Mouse (Mus musculus): ENCODE measurements at regions not wholly inside any gene's neighbourhood (a gene's known extent, or its start where the extent isn't known, plus 50 kb on each side); places are given as distances from the start of the nearest gene placed in this dataset.

DNA sequence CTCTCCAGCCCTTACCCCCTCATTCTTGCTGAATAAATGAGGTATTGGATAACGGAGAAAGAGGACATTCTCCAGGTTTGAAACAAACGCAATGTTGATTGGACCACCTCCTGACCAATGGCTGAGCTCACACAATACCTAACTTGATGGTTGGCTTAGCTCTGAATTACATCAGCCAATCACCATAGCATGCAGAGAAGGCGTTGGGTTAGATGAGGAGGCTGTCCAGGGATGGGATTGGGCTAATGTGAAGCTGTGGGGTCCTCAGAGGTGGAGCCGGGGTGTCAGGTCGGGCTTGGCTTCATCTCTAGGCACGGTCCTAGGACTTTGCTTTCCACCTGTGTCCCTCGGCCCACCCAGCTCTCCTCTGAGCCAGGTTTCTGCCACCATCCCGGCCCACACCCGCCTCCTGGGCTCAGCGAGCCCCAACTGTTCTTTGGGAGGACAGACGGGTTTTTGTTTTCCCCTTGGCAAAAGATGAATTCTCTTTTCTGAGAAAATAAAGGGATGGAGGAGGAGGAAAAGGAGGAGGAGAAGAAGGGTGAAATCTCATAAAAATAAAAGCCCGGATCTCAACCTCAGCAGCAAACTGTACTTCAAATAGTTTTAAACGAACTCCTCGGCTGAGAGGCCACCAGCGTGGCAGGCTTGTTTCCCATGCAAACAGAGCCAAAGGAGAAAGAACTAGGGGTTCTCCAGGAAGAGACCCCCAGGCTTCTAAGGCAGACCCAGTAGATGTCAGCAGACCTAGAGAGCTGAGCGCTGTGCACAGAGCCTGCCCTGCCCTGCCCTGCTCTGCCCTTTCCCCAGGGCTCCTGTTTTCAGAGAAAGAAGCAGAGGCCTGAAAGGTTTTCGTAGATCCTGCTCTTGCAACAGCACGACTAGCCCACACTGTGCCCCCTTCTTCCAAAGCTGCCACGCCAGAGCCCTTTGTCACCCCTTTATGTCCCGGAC is 78.2 kb downstream of the Tfap2c start:
- TF ChIP-seq CTCF (IDR thresholded peaks at IDR 0.05; ENCODE audit: low read depth) (no peak), EP300 (IDR thresholded peaks at IDR 0.05; ENCODE audit: low read depth) (no peak)
- H3K4me2 ChIP-seq (ENCODE audit: low read depth, low read length), result no peak overlapping the region
- H3K9me3 ChIP-seq (ENCODE audit: low read length), result no peaks in the 10 kb centered on the region
- no peaks in the 10 kb centered on the region for H3K4me1 ChIP-seq (ENCODE audit: insufficient read depth)
- H3K4me3 ChIP-seq (ENCODE audit: low read depth, low read length), result no peak overlapping the region
- H3K9ac ChIP-seq (replicated peaks), result no peak overlapping the region
- no peak for ATAC-seq
- no peak for DNase-seq
- peaks cover 12% of the 10 kb centered on the region; the same call in 1 of the 2 replicates for H3K27me3 ChIP-seq (ENCODE audit: insufficient read depth, low read length)
- H3K36me3 ChIP-seq (replicated peaks; ENCODE audit: insufficient read depth, low read length), result no peaks in the 10 kb centered on the region
- WGBS (ENCODE audit: insufficient replicate concordance), result 77% methylated on average over 20 of the region's 20 CpGs
- H3K27ac ChIP-seq (ENCODE audit: low read depth), result no peak overlapping the region

DNA sequence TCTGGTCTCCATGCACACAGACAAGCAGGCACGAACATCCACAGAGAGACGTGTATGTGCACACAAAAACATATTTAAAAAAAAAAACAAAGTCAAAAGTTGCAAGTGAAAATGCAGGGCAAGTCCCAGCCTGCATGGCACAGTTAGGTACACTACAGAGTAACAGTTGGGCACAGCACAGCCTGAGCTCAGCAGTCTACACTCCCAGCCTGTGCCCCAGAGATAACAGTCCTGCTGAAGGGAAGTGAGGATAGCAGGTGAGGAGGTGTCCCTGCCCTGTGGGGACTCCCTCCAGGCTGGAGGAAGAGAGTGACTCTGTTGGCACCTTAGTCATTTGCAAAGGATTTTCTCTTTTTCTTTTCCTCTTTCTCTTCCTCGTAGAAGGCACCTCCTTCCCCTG is 80.9 kb downstream of the Tfap2c start:
- Histone ChIP-seq H3K9ac (replicated peaks) (no peak overlapping the region), H3K4me3 (ENCODE audit: low read depth, low read length) (no peak overlapping the region), H3K4me2 (ENCODE audit: low read depth, low read length) (no peak overlapping the region), H3K9me3 (ENCODE audit: low read length) (no peaks in the 10 kb centered on the region), H3K27ac (ENCODE audit: low read depth) (no peak overlapping the region), H3K36me3 (replicated peaks; ENCODE audit: insufficient read depth, low read length) (no peaks in the 10 kb centered on the region), H3K4me1 (ENCODE audit: insufficient read depth) (no peaks in the 10 kb centered on the region), H3K27me3 (ENCODE audit: insufficient read depth, low read length) (0 out of 2 replicates have a peak, but pooled peaks cover 2% of the 10 kb centered on the region)
- ATAC-seq, result no peak
- TF ChIP-seq EP300 (IDR thresholded peaks at IDR 0.05; ENCODE audit: low read depth) (no peak), CTCF (IDR thresholded peaks at IDR 0.05; ENCODE audit: low read depth) (no peak)
- DNase-seq, result no peak
- 65% methylated on average over 3 of the region's 3 CpGs for WGBS (ENCODE audit: insufficient replicate concordance)

DNA sequence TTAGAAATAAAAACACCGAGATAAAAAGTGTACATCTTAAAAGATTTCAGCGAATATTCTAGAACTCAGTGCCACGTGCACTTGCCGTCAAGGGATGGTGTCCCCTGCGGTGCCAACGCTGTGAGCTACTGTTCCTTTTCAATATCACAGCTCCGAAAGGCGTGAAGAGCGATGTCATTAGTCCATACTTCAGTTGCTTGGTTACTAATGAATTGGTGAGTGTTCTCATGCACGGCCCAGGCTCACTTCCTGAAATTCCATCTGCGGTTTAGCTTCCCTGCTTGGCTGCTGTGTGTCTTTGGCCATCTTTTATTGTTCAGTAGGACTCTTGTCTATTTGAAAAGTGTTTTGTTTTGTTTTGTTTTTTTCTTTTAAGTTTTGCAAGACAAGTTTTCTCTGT is 93.2 kb downstream of the Tfap2c start:
- no peak for TF ChIP-seq CTCF (IDR thresholded peaks at IDR 0.05; ENCODE audit: low read depth)
- H3K4me3 ChIP-seq (ENCODE audit: low read depth, low read length), result no peak overlapping the region
- H3K9ac ChIP-seq (replicated peaks), result no peak overlapping the region
- H3K4me1 ChIP-seq (ENCODE audit: insufficient read depth), result no peaks in the 10 kb centered on the region
- H3K9me3 ChIP-seq (ENCODE audit: low read length), result no peaks in the 10 kb centered on the region
- no peak overlapping the region for H3K27ac ChIP-seq (ENCODE audit: low read depth)
- DNase-seq (no peak), ATAC-seq (no peak)
- H3K4me2 ChIP-seq (ENCODE audit: low read depth, low read length), result no peak overlapping the region
- no peaks in the 10 kb centered on the region for H3K36me3 ChIP-seq (replicated peaks; ENCODE audit: insufficient read depth, low read length)
- no peaks in the 10 kb centered on the region for H3K27me3 ChIP-seq (ENCODE audit: insufficient read depth, low read length)
- 58% methylated on average over 11 of the region's 11 CpGs for WGBS (ENCODE audit: insufficient replicate concordance)

DNA sequence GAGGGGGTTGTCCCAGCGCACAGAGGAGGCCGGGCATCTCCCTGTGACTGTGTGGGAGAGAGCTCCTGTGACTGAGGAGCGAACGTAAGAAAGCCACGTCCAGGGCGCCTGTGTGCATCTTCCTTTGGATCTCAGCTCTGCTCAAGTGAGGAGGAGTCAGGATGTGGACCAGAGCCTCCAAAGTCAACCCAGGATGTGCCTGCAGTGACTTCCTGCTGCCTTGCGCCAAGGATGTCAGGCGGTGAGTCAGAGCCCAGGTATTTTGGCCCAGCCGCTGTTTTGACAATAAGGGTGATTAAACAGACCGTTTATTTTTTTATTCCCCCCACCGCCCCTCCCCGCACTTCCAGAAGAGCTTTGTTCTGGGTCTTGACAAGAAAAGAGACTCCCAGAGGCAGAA is 94.5 kb downstream of the Tfap2c start:
- Histone ChIP-seq H3K4me2 (ENCODE audit: low read depth, low read length) (no peak overlapping the region), H3K4me3 (ENCODE audit: low read depth, low read length) (no peak overlapping the region), H3K36me3 (replicated peaks; ENCODE audit: insufficient read depth, low read length) (no peaks in the 10 kb centered on the region), H3K27ac (ENCODE audit: low read depth) (no peak overlapping the region), H3K9me3 (ENCODE audit: low read length) (no peaks in the 10 kb centered on the region), H3K27me3 (ENCODE audit: insufficient read depth, low read length) (no peaks in the 10 kb centered on the region), H3K4me1 (ENCODE audit: insufficient read depth) (no peaks in the 10 kb centered on the region), H3K9ac (replicated peaks) (no peak overlapping the region)
- DNase-seq (no peak), ATAC-seq (no peak)
- 23% methylated on average over 12 of the region's 12 CpGs for WGBS (ENCODE audit: insufficient replicate concordance)
- TF ChIP-seq CTCF (IDR thresholded peaks at IDR 0.05; ENCODE audit: low read depth) (no peak), EP300 (IDR thresholded peaks at IDR 0.05; ENCODE audit: low read depth) (no peak)

DNA sequence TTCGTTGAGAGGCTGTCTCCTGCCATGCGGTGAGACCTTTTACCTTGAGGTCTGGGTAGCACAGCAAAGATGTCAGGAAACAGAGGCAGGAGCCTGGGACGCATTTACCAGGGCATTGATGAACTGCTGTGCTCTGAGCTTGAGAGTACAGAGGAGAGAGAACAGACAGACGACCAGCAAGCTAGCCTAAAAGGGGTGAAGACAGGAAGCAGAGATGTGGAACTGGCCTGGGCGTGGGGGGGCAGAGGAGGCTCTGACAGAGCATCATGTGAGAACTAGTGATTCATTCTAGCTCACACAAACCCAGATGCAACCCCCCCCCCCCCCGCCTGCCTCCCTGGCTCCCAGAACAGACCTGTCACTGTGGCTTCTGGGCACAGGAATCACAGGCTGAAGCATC is 95.1 kb downstream of the Tfap2c start:
- DNase-seq (no peak), ATAC-seq (no peak)
- Histone ChIP-seq H3K36me3 (replicated peaks; ENCODE audit: insufficient read depth, low read length) (no peaks in the 10 kb centered on the region), H3K9me3 (ENCODE audit: low read length) (no peaks in the 10 kb centered on the region), H3K27ac (ENCODE audit: low read depth) (no peak overlapping the region), H3K4me3 (ENCODE audit: low read depth, low read length) (no peak overlapping the region), H3K9ac (replicated peaks) (no peak overlapping the region), H3K4me2 (ENCODE audit: low read depth, low read length) (no peak overlapping the region), H3K27me3 (ENCODE audit: insufficient read depth, low read length) (no peaks in the 10 kb centered on the region), H3K4me1 (ENCODE audit: insufficient read depth) (no peaks in the 10 kb centered on the region)
- no peak for TF ChIP-seq EP300 (IDR thresholded peaks at IDR 0.05; ENCODE audit: low read depth)
- no peak for TF ChIP-seq CTCF (IDR thresholded peaks at IDR 0.05; ENCODE audit: low read depth)
- WGBS (ENCODE audit: insufficient replicate concordance), result 21% methylated on average over 5 of the region's 6 CpGs

DNA sequence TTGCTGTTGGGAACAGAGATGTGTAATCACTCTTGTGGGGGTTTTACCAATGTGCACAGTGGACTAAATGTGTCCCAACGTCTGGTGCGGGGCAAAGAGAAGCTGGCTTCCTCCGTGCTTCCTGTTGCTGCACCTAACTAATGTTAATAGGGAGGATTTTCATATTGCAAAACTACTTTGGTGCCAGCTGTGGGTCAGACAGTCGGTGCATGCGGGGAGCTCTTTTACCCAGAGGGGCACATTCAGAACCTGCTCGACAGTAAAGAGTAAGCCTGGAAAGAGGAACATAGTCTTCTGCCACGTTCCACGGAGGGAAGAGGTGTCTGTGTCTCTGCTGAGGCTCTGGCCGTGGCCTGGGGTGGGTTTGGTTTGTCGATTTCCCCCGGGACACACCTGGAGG is 98.7 kb downstream of the Tfap2c start:
- no peak overlapping the region for H3K27ac ChIP-seq (ENCODE audit: low read depth)
- no peaks in the 10 kb centered on the region for H3K4me1 ChIP-seq (ENCODE audit: insufficient read depth)
- TF ChIP-seq EP300 (IDR thresholded peaks at IDR 0.05; ENCODE audit: low read depth), result no peak
- TF ChIP-seq CTCF (IDR thresholded peaks at IDR 0.05; ENCODE audit: low read depth), result no peak
- no peak overlapping the region for H3K9ac ChIP-seq (replicated peaks)
- no peak overlapping the region for H3K4me2 ChIP-seq (ENCODE audit: low read depth, low read length)
- H3K36me3 ChIP-seq (replicated peaks; ENCODE audit: insufficient read depth, low read length), result no peaks in the 10 kb centered on the region
- H3K27me3 ChIP-seq (ENCODE audit: insufficient read depth, low read length), result no peaks in the 10 kb centered on the region
- H3K4me3 ChIP-seq (ENCODE audit: low read depth, low read length), result no peak overlapping the region
- H3K9me3 ChIP-seq (ENCODE audit: low read length), result no peaks in the 10 kb centered on the region
- WGBS (ENCODE audit: insufficient replicate concordance), result 27% methylated on average over 11 of the region's 11 CpGs
- ATAC-seq (no peak), DNase-seq (no peak)

Data from liver, postnatal 0 days (tissue).